Mouse (Mus musculus): Measurements from ENCODE around the gene Naaa.

DNA sequence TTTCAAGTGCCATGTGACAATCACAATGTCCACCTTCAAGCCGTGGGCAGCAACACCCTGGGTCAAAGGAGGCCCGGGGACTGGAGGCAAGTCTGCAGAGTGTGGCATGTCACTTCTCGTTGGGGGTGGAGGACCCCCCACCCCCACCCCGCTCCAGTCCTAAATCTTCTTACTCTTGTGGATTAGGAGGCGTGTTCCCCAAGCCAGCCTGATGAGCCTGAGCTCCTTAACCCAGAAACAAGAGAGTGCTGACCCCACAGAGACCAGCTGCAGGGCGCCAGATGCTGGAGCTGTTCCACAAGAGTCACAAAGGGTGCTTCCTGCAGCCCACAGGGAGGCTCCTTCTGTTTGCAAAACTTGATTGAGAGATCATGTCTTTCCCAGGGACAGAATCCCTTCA, 21.8 kb downstream of the Naaa start, which contains the start of gene Ppef2:
- TF ChIP-seq CTCF (IDR thresholded peaks at IDR 0.05; ENCODE audit: low read depth): no peak
- no peak for TF ChIP-seq EP300 (IDR thresholded peaks at IDR 0.05; ENCODE audit: low read depth)
